ENCODE assay signal across 14 mouse cellular contexts in genomic region chr15:40566481-40566880, GRCm38 (mm10).
DNase-seq lines count a peak whose midpoint lies in the region; ATAC-seq and TF ChIP-seq lines count a peak whose summit lies in the region.
"Had no signal": no experiment of that assay in that cellular context is flagged by ENCODE, and none has a peak within 500 bp of the region (broad histone marks: within the 10 kb centered on the region; RNA-seq: fewer than 3 reads in every experiment).

No protein-coding gene starts in this region.

- peaks cover 4% of the 10 kb centered on the region for H3K4me1 ChIP-seq in heart, embryonic 12.5 days (replicated peaks)
- H3K4me1 ChIP-seq in limb, embryonic 11.5 days (ENCODE audit: control insufficient read depth, insufficient read depth, low read length): no peaks in the 10 kb centered on the region
- H3K4me1 ChIP-seq in limb, embryonic 10.5 days: peaks cover 13% of the 10 kb centered on the region
- H3K4me1 ChIP-seq: forebrain, embryonic 15.5 days; intestine, embryonic 15.5 days; liver, embryonic 13.5 days had no signal

- no peak for TF ChIP-seq POLR2A in brain, embryonic 14.5 days (IDR thresholded peaks at IDR 0.05; ENCODE audit: borderline replicate concordance, extremely low read depth, insufficient read depth, insufficient read length, poor library complexity, severe bottlenecking)

- H3K9me3 ChIP-seq in heart, embryonic 12.5 days (replicated peaks): no peaks in the 10 kb centered on the region
- no peaks in the 10 kb centered on the region for H3K9me3 ChIP-seq in limb, embryonic 11.5 days (ENCODE audit: control insufficient read depth, low read length)
- H3K9me3 ChIP-seq in limb, embryonic 10.5 days (replicated peaks): no peaks in the 10 kb centered on the region
- H3K9me3 ChIP-seq: forebrain, embryonic 15.5 days; intestine, embryonic 15.5 days; liver, embryonic 13.5 days had no signal

- no peak overlapping the region for H3K9ac ChIP-seq in heart, embryonic 12.5 days
- no peak overlapping the region for H3K9ac ChIP-seq in limb, embryonic 11.5 days (ENCODE audit: low read length)
- H3K9ac ChIP-seq: forebrain, embryonic 15.5 days; intestine, embryonic 15.5 days; liver, embryonic 13.5 days had no signal

- peak overlapping the region; percentile 33 for H3K4me2 ChIP-seq in heart, embryonic 12.5 days
- no peak overlapping the region for H3K4me2 ChIP-seq in limb, embryonic 11.5 days (ENCODE audit: low read depth, severe bottlenecking)
- H3K4me2 ChIP-seq: forebrain, embryonic 15.5 days; intestine, embryonic 15.5 days; liver, embryonic 13.5 days had no signal

- TF ChIP-seq CTCF in brain, embryonic 14.5 days (IDR thresholded peaks at IDR 0.05; ENCODE audit: borderline replicate concordance, extremely low read depth, insufficient read depth, insufficient read length): no peak

- DNase-seq in heart, adult 11 months: no peak
- peak; percentile 28 for DNase-seq in limb, embryonic 11.5 days (ENCODE audit: low spot score)
- no peak for DNase-seq in limb, embryonic 10.5 days (ENCODE audit: low spot score)
- peak; percentile 35 for DNase-seq in brain, embryonic 14.5 days (ENCODE audit: low read depth)
- DNase-seq in forelimb bud, embryonic 11.5 days (ENCODE audit: low read depth, low spot score): peak; percentile 16
- no peak for DNase-seq in layer of hippocampus, adult 8-10 months (ENCODE audit: low spot score in 2 of 2)
- no peak for DNase-seq in retina, postnatal 1 day
- DNase-seq: adrenal gland, adult 2 months; cerebellum, adult 18-20 months; heart, postnatal 4 days; liver, embryonic 13.5 days had no signal

- WGBS in heart, embryonic 12.5 days: 7% methylated on average over 4 of the region's 4 CpGs
- 7% methylated on average over 4 of the region's 4 CpGs for WGBS in limb, embryonic 11.5 days
- WGBS in limb, embryonic 10.5 days: 19% methylated on average over 4 of the region's 4 CpGs

- H3K4me3 ChIP-seq in heart, embryonic 12.5 days: no peak overlapping the region
- H3K4me3 ChIP-seq in limb, embryonic 11.5 days (ENCODE audit: low read depth, low read length): no peak overlapping the region
- H3K4me3 ChIP-seq in limb, embryonic 10.5 days: no peak overlapping the region
- H3K4me3 ChIP-seq: forebrain, embryonic 15.5 days; intestine, embryonic 15.5 days; liver, embryonic 13.5 days had no signal

- no peak overlapping the region; the same call in 1 of the 2 replicates for H3K27ac ChIP-seq in heart, embryonic 12.5 days (ENCODE audit: poor library complexity, severe bottlenecking)
- H3K27ac ChIP-seq in limb, embryonic 11.5 days (replicated peaks; ENCODE audit: low read depth, low read length): no peak overlapping the region
- no peak overlapping the region for H3K27ac ChIP-seq in limb, embryonic 10.5 days
- H3K27ac ChIP-seq: forebrain, embryonic 15.5 days; intestine, embryonic 15.5 days; liver, embryonic 13.5 days had no signal

- H3K36me3 ChIP-seq in heart, embryonic 12.5 days: no peaks in the 10 kb centered on the region
- no peaks in the 10 kb centered on the region for H3K36me3 ChIP-seq in limb, embryonic 11.5 days (ENCODE audit: control insufficient read depth, insufficient read depth, low read length)
- H3K36me3 ChIP-seq in limb, embryonic 10.5 days: no peaks in the 10 kb centered on the region
- H3K36me3 ChIP-seq: forebrain, embryonic 15.5 days; intestine, embryonic 15.5 days; liver, embryonic 13.5 days had no signal

- no peaks in the 10 kb centered on the region for H3K27me3 ChIP-seq in heart, embryonic 12.5 days (replicated peaks)
- no peaks in the 10 kb centered on the region for H3K27me3 ChIP-seq in limb, embryonic 11.5 days (ENCODE audit: control insufficient read depth, insufficient read depth, low read length)
- H3K27me3 ChIP-seq in limb, embryonic 10.5 days (ENCODE audit: low read depth, poor library complexity, severe bottlenecking): no peaks in the 10 kb centered on the region
- H3K27me3 ChIP-seq: forebrain, embryonic 15.5 days; intestine, embryonic 15.5 days; liver, embryonic 13.5 days had no signal

- ATAC-seq in heart, embryonic 12.5 days (ENCODE audit: insufficient number of reproducible peaks, low FRiP score): no peak
- ATAC-seq in limb, embryonic 11.5 days (ENCODE audit: insufficient number of reproducible peaks, low FRiP score, low TSS enrichment, low read depth): peak; percentile 47; the same call in 1 of the 2 replicates
- ATAC-seq: forebrain, embryonic 15.5 days; intestine, embryonic 15.5 days had no signal

Comparison
In these comparisons a context has a peak if more than half of its experiments do, and no peak if none do; other contexts are left out.
1. DNase-seq: peak in limb, embryonic 11.5 days (single experiment), brain, embryonic 14.5 days (single experiment) and forelimb bud, embryonic 11.5 days (single experiment); none in heart, adult 11 months (single experiment), limb, embryonic 10.5 days (single experiment), layer of hippocampus, adult 8-10 months (0 of 2) and retina, postnatal 1 day (single experiment).